In genomic region chr2:65037546-65037945, GRCm38 (mm10) we compare ENCODE assay signal across 22 mouse cellular contexts. TPM values are rescaled to one million over a fixed set of nuclear protein-coding genes. Genes with fewer than 3 reads are reported as not detected.
DNase-seq lines count a peak whose midpoint lies in the region; ATAC-seq and TF ChIP-seq lines count a peak whose summit lies in the region.
"Had no signal": no experiment of that assay in that cellular context is flagged by ENCODE, and none has a peak within 500 bp of the region (broad histone marks: within the 10 kb centered on the region; RNA-seq: fewer than 3 reads in every experiment).

No protein-coding gene starts in this region.

- DNase-seq in heart, postnatal 36 days, result no peak
- DNase-seq in kidney, postnatal 0 days (ENCODE audit: low spot score), result no peak
- DNase-seq in kidney, adult 11 months, result no peak
- peak; percentile 41 for DNase-seq in brain, embryonic 14.5 days (ENCODE audit: low read depth)
- no peak for DNase-seq in left cerebral cortex, adult 9 months (ENCODE audit: low spot score in 2 of 2)
- DNase-seq: adrenal gland, postnatal 25 days; cerebellum, adult 11-12 months; cerebellum, postnatal 25 days; embryo, embryonic 11 days; gastrocnemius, postnatal 36 days; kidney, postnatal 14 days; lung, postnatal 10 days; thymus, postnatal 25 days had no signal

- no peak for TF ChIP-seq CTCF in kidney, postnatal 0 days (IDR thresholded peaks at IDR 0.05; ENCODE audit: low read depth)
- TF ChIP-seq CTCF in brain, embryonic 14.5 days (IDR thresholded peaks at IDR 0.05; ENCODE audit: borderline replicate concordance, extremely low read depth, insufficient read depth, insufficient read length), result no peak
- TF ChIP-seq CTCF in intestine, postnatal 0 days (IDR thresholded peaks at IDR 0.05; ENCODE audit: low read depth), result no peak

- H3K4me1 ChIP-seq in heart, embryonic 13.5 days, result peaks cover 9% of the 10 kb centered on the region; the same call in 1 of the 2 replicates
- H3K4me1 ChIP-seq in kidney, postnatal 0 days (replicated peaks; ENCODE audit: insufficient read depth, low read length), result no peaks in the 10 kb centered on the region
- H3K4me1 ChIP-seq in intestine, postnatal 0 days (replicated peaks; ENCODE audit: control insufficient read depth, insufficient read depth, low read length), result no peaks in the 10 kb centered on the region
- H3K4me1 ChIP-seq: embryonic facial prominence, embryonic 15.5 days; hindbrain, embryonic 12.5 days; limb, embryonic 15.5 days; neural tube, embryonic 15.5 days had no signal

- H3K9me3 ChIP-seq in heart, embryonic 13.5 days, result no peaks in the 10 kb centered on the region
- no peaks in the 10 kb centered on the region for H3K9me3 ChIP-seq in kidney, postnatal 0 days (replicated peaks; ENCODE audit: low read length)
- no peaks in the 10 kb centered on the region for H3K9me3 ChIP-seq in intestine, postnatal 0 days (ENCODE audit: control insufficient read depth)
- H3K9me3 ChIP-seq: embryonic facial prominence, embryonic 15.5 days; hindbrain, embryonic 12.5 days; limb, embryonic 15.5 days; midbrain, embryonic 13.5 days; neural tube, embryonic 15.5 days had no signal

- no peak for TF ChIP-seq POLR2A in brain, embryonic 14.5 days (IDR thresholded peaks at IDR 0.05; ENCODE audit: borderline replicate concordance, extremely low read depth, insufficient read depth, insufficient read length, poor library complexity, severe bottlenecking)

- intact Hi-C loops in heart, postnatal 36 days (cut with DNase I), result no loop called here

- peak overlapping the region; percentile 50; the same call in 1 of the 2 replicates for H3K9ac ChIP-seq in heart, embryonic 13.5 days
- H3K9ac ChIP-seq in kidney, postnatal 0 days (ENCODE audit: low read depth, low read length), result no peak overlapping the region
- no peak overlapping the region for H3K9ac ChIP-seq in intestine, postnatal 0 days (ENCODE audit: low read depth, low read length)
- H3K9ac ChIP-seq: embryonic facial prominence, embryonic 15.5 days; hindbrain, embryonic 12.5 days; limb, embryonic 15.5 days; midbrain, embryonic 13.5 days; neural tube, embryonic 15.5 days had no signal

- H3K4me3 ChIP-seq in heart, embryonic 13.5 days, result 0 out of 2 replicates have a peak overlapping the region, but pooled peaks have one; percentile 7
- H3K4me3 ChIP-seq in kidney, postnatal 0 days (replicated peaks; ENCODE audit: low read depth, low read length), result no peak overlapping the region
- H3K4me3 ChIP-seq in intestine, postnatal 0 days (ENCODE audit: low read depth, low read length), result no peak overlapping the region
- H3K4me3 ChIP-seq: embryonic facial prominence, embryonic 15.5 days; hindbrain, embryonic 12.5 days; limb, embryonic 15.5 days; midbrain, embryonic 13.5 days; myocyte; neural tube, embryonic 15.5 days had no signal

- 33% methylated on average over 8 of the region's 8 CpGs for WGBS in heart, embryonic 13.5 days
- 42% methylated on average over 8 of the region's 8 CpGs for WGBS in kidney, postnatal 0 days
- WGBS in intestine, postnatal 0 days, result 65% methylated on average over 8 of the region's 8 CpGs

- peak overlapping the region; percentile 66 for H3K27ac ChIP-seq in heart, embryonic 13.5 days (replicated peaks)
- no peak overlapping the region for H3K27ac ChIP-seq in kidney, postnatal 0 days
- H3K27ac ChIP-seq in intestine, postnatal 0 days (ENCODE audit: low read depth, low read length), result no peak overlapping the region
- H3K27ac ChIP-seq: embryonic facial prominence, embryonic 15.5 days; hindbrain, embryonic 12.5 days; limb, embryonic 15.5 days; midbrain, embryonic 13.5 days; neural tube, embryonic 15.5 days had no signal

- ATAC-seq in heart, embryonic 13.5 days (ENCODE audit: extremely low read depth, insufficient number of reproducible peaks, low FRiP score, low TSS enrichment), result no peak
- no peak for ATAC-seq in kidney, postnatal 0 days (replicated peaks; ENCODE audit: low FRiP score, low read depth)
- ATAC-seq in intestine, postnatal 0 days, result no peak
- ATAC-seq: midbrain, embryonic 13.5 days had no signal

- H3K36me3 ChIP-seq in heart, embryonic 13.5 days, result no peaks in the 10 kb centered on the region
- H3K36me3 ChIP-seq in kidney, postnatal 0 days (ENCODE audit: insufficient read depth, low read length), result no peaks in the 10 kb centered on the region
- no peaks in the 10 kb centered on the region for H3K36me3 ChIP-seq in intestine, postnatal 0 days (ENCODE audit: control insufficient read depth, insufficient read depth)
- H3K36me3 ChIP-seq: embryonic facial prominence, embryonic 15.5 days; G1E; hindbrain, embryonic 12.5 days; limb, embryonic 15.5 days; midbrain, embryonic 13.5 days; neural tube, embryonic 15.5 days had no signal

- H3K4me2 ChIP-seq in heart, embryonic 13.5 days, result peak overlapping the region; percentile 51
- peak overlapping the region; percentile 18; the same call in 1 of the 2 replicates for H3K4me2 ChIP-seq in kidney, postnatal 0 days (ENCODE audit: low read length)
- H3K4me2 ChIP-seq in intestine, postnatal 0 days (replicated peaks; ENCODE audit: low read depth), result no peak overlapping the region
- H3K4me2 ChIP-seq: embryonic facial prominence, embryonic 15.5 days; hindbrain, embryonic 12.5 days; limb, embryonic 15.5 days; midbrain, embryonic 13.5 days; neural tube, embryonic 15.5 days had no signal

- H3K27me3 ChIP-seq in heart, embryonic 13.5 days (replicated peaks), result no peaks in the 10 kb centered on the region
- no peaks in the 10 kb centered on the region for H3K27me3 ChIP-seq in kidney, postnatal 0 days (ENCODE audit: insufficient read depth, low read length)
- H3K27me3 ChIP-seq in intestine, postnatal 0 days (replicated peaks; ENCODE audit: control insufficient read depth, insufficient read depth, low read length), result no peaks in the 10 kb centered on the region
- H3K27me3 ChIP-seq: embryonic facial prominence, embryonic 15.5 days; hindbrain, embryonic 12.5 days; limb, embryonic 15.5 days; midbrain, embryonic 13.5 days; neural tube, embryonic 15.5 days had no signal

RNA-seq across cellular contexts. Expression of gene Grb14, which starts 12.8 kb away (rescaled TPM):
- polyA plus RNA-seq in heart, embryonic 13.5 days (2015; fragmentation: Nextera tagmentation; extraction: Ambion mirVana), result 65.6 and 70.2 TPM in 2 replicates
- total RNA-seq in heart, postnatal 36 days (2021), result 100 to 1,000 TPM; 184 to 233 TPM
- 33.3 and 34.0 TPM in 2 replicates for polyA plus RNA-seq in kidney, postnatal 0 days (2015; fragmentation: Nextera tagmentation; extraction: Ambion mirVana)
- polyA plus RNA-seq in brain, embryonic 14.5 days (2012; rRNA removed), result 6.5 and 9.7 TPM in 2 replicates
- polyA plus RNA-seq in intestine, postnatal 0 days (2015; fragmentation: Nextera tagmentation; extraction: Ambion mirVana), result 7.5 and 8.5 TPM in 2 replicates
- polyA plus RNA-seq: G1E had no signal
